Mouse (Mus musculus): Measurements from ENCODE around the gene D930007J09Rik.

GRCm38 (mm10) chr13:32768104-32768503 is 34.5 kb downstream of the D930007J09Rik start:
- peak; percentile 40; the same call in 1 of the 2 replicates for TF ChIP-seq CTCF (IDR thresholded peaks at IDR 0.05; ENCODE audit: low read depth, low read length)
- no peak for TF ChIP-seq POLR2A (IDR thresholded peaks at IDR 0.05; ENCODE audit: extremely low read depth, insufficient read depth, low read length)
